ENCODE assay signal across 27 mouse cellular contexts in the genomic region with DNA sequence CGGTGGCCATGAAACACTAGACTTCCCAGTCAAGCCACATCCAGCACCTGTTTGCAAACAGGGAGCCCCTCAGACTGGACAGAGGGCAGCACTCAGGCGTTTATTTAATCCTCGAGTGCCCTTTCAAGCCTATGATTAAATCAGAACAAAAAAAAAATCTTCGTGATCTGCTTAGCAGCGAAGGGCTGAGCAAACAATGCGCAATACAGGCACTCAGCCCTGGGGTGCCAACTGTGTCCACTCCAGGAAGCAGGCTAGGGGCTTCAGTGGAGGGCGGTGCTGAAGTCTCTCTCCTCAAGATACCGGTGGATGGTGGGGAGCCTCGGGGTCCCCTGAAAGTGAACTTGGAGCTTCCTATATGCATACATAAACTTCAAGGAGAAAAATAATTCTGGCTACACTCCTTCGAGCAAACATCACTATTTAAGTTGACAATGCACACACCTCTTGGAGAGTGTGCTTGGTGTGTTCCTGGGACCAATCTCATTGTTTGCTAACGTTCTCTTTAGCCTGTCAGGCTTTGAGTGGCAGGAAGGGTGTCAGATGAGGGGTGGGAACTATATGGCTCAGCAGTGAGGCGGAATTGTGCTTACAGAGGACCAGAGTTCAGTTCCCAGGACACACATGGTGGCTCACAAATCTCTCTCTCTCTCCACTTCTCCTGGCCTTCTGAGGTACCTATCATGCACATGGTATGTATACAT. TPM values are rescaled to one million over a fixed set of nuclear protein-coding genes. Genes with fewer than 3 reads are reported as not detected.
DNase-seq lines count a peak whose midpoint lies in the region; ATAC-seq lines count a peak whose summit lies in the region.
"Had no signal": no experiment of that assay in that cellular context is flagged by ENCODE, and none has a peak within 500 bp of the region (broad histone marks: within the 10 kb centered on the region; RNA-seq: fewer than 3 reads in every experiment).

No protein-coding gene starts in this region.

- no peaks in the 10 kb centered on the region for H3K36me3 ChIP-seq in heart, embryonic 10.5 days
- no peaks in the 10 kb centered on the region for H3K36me3 ChIP-seq in lung, embryonic 16.5 days (ENCODE audit: control insufficient read depth, insufficient read depth, low read length)
- no peaks in the 10 kb centered on the region for H3K36me3 ChIP-seq in midbrain, embryonic 14.5 days (ENCODE audit: control insufficient read depth, insufficient read depth, low read length)
- H3K36me3 ChIP-seq: embryonic facial prominence, embryonic 13.5 days; heart, embryonic 15.5 days had no signal

- H3K27me3 ChIP-seq in heart, embryonic 10.5 days (ENCODE audit: insufficient read depth, poor library complexity, severe bottlenecking) = no peaks in the 10 kb centered on the region
- no peaks in the 10 kb centered on the region for H3K27me3 ChIP-seq in lung, embryonic 16.5 days (ENCODE audit: control insufficient read depth, insufficient read depth, low read depth, low read length)
- no peaks in the 10 kb centered on the region for H3K27me3 ChIP-seq in midbrain, embryonic 14.5 days (ENCODE audit: control insufficient read depth, insufficient read depth, low read length)
- H3K27me3 ChIP-seq: heart, embryonic 15.5 days had no signal

- peak; percentile 72 for ATAC-seq in lung, embryonic 16.5 days (ENCODE audit: low read depth)
- ATAC-seq in midbrain, embryonic 14.5 days (ENCODE audit: low FRiP score, low TSS enrichment) = no peak
- ATAC-seq: inflammation-experienced regulatory T-cells, adult 6 months; liver, postnatal 0 days had no signal

- H3K9me3 ChIP-seq in heart, embryonic 10.5 days = no peaks in the 10 kb centered on the region
- no peaks in the 10 kb centered on the region for H3K9me3 ChIP-seq in lung, embryonic 16.5 days (ENCODE audit: control insufficient read depth, low read length)
- H3K9me3 ChIP-seq in midbrain, embryonic 14.5 days (ENCODE audit: control insufficient read depth, low read length) = no peaks in the 10 kb centered on the region
- H3K9me3 ChIP-seq: embryonic facial prominence, embryonic 13.5 days; heart, embryonic 15.5 days had no signal

- H3K4me2 ChIP-seq in lung, embryonic 16.5 days (ENCODE audit: low read depth, low read length) = peak overlapping the region; percentile 28
- no peak overlapping the region for H3K4me2 ChIP-seq in midbrain, embryonic 14.5 days (ENCODE audit: low read length)
- H3K4me2 ChIP-seq: embryonic facial prominence, embryonic 13.5 days; heart, embryonic 15.5 days had no signal

- H3K27ac ChIP-seq in heart, embryonic 10.5 days = peak overlapping the region; percentile 79
- peak overlapping the region; percentile 59 for H3K27ac ChIP-seq in lung, embryonic 16.5 days (ENCODE audit: low read length)
- no peak overlapping the region for H3K27ac ChIP-seq in midbrain, embryonic 14.5 days (replicated peaks; ENCODE audit: low read depth, low read length)
- H3K27ac ChIP-seq: embryonic facial prominence, embryonic 13.5 days; heart, adult 2 months had no signal

- 62% methylated on average over 12 of the region's 12 CpGs for WGBS in heart, embryonic 10.5 days
- WGBS in lung, embryonic 16.5 days = 39% methylated on average over 12 of the region's 12 CpGs
- 28% methylated on average over 12 of the region's 12 CpGs for WGBS in midbrain, embryonic 14.5 days

- no peak overlapping the region for H3K4me3 ChIP-seq in heart, embryonic 10.5 days
- peak overlapping the region; percentile 3; the same call in 1 of the 2 replicates for H3K4me3 ChIP-seq in lung, embryonic 16.5 days (ENCODE audit: low read length)
- no peak overlapping the region for H3K4me3 ChIP-seq in midbrain, embryonic 14.5 days (replicated peaks; ENCODE audit: low read depth, low read length)
- H3K4me3 ChIP-seq: embryonic facial prominence, embryonic 13.5 days; heart, adult 2 months; heart, embryonic 15.5 days had no signal

- DNase-seq in heart, embryonic 10.5 days (ENCODE audit: low spot score) = no peak
- no peak for DNase-seq in heart, postnatal 14 days
- peak; percentile 14 for DNase-seq in MN1 (ENCODE audit: low spot score)
- DNase-seq in midbrain, embryonic 14.5 days = no peak
- DNase-seq in urinary bladder, postnatal 10 days (ENCODE audit: low spot score) = no peak
- no peak for DNase-seq in right cerebral cortex, postnatal 25 days
- no peak for DNase-seq in right cerebral cortex, postnatal 14 days
- DNase-seq: adrenal gland, postnatal 25 days; cerebellum, adult 11 months; cerebellum, postnatal 10 days; gastrocnemius, postnatal 25 days; heart, adult 2 months; kidney, adult 9 months; kidney, postnatal 25 days; liver, postnatal 0 days; right cerebral cortex, adult 18-20 months; spleen, adult 18-20 months had no signal

- intact Hi-C loops in heart, postnatal 14 days (cut with DNase I) = no loop called here

- H3K4me1 ChIP-seq in heart, embryonic 10.5 days = peaks cover 17% of the 10 kb centered on the region
- H3K4me1 ChIP-seq in lung, embryonic 16.5 days (replicated peaks; ENCODE audit: control insufficient read depth, insufficient read depth, low read length) = peaks cover 6% of the 10 kb centered on the region; the same call in 1 of the 2 replicates
- H3K4me1 ChIP-seq in midbrain, embryonic 14.5 days (ENCODE audit: control insufficient read depth, insufficient read depth, low read length) = no peaks in the 10 kb centered on the region
- H3K4me1 ChIP-seq: embryonic facial prominence, embryonic 13.5 days had no signal

- no peak overlapping the region for H3K9ac ChIP-seq in lung, embryonic 16.5 days (ENCODE audit: low read length)
- H3K9ac ChIP-seq in midbrain, embryonic 14.5 days (replicated peaks; ENCODE audit: low read length) = 0 out of 2 replicates have a peak overlapping the region, but pooled peaks have one; percentile 17
- H3K9ac ChIP-seq: embryonic facial prominence, embryonic 13.5 days; heart, embryonic 15.5 days; liver, postnatal 0 days had no signal

RNA-seq across cellular contexts. Expression of a gene that starts 2.2 kb away (rescaled TPM):
- 0.95 and 2.0 TPM in 2 replicates for polyA plus RNA-seq in heart, embryonic 10.5 days (2016; fragmentation: Nextera tagmentation; extraction: Ambion mirVana)
- total RNA-seq in heart, postnatal 14 days (2021) = not detected
- 1.3 and 1.4 TPM in 2 replicates for polyA plus RNA-seq in lung, embryonic 16.5 days (2015; fragmentation: Nextera tagmentation; extraction: Ambion mirVana)
- polyA plus RNA-seq in midbrain, embryonic 14.5 days (2014; fragmentation: Nextera tagmentation; extraction: Ambion mirVana) = 0.53 and 3.0 TPM in 2 replicates
- total RNA-seq: adrenal gland, postnatal 25 days; CH12.LX; gastrocnemius, postnatal 25 days; heart, adult 2 months; hematopoietic stem cell, adult 5-6 weeks; liver, adult 2 months; MEL had no signal
- polyA plus RNA-seq: heart, adult 2 months; inflammation-experienced regulatory T-cells, adult 6 months; liver, adult 2 months; liver, postnatal 0 days had no signal

RNA-seq across cellular contexts. Expression of a gene that starts 6.7 kb away (rescaled TPM):
- polyA plus RNA-seq in heart, embryonic 10.5 days (2016; fragmentation: Nextera tagmentation; extraction: Ambion mirVana) = 114 and 117 TPM in 2 replicates
- 10 to 100 TPM; 54.2 to 57.5 TPM for total RNA-seq in heart, postnatal 14 days (2021)
- 132 and 142 TPM in 2 replicates for polyA plus RNA-seq in lung, embryonic 16.5 days (2015; fragmentation: Nextera tagmentation; extraction: Ambion mirVana)
- 71.6 and 75.9 TPM in 2 replicates for polyA plus RNA-seq in midbrain, embryonic 14.5 days (2014; fragmentation: Nextera tagmentation; extraction: Ambion mirVana)

RNA-seq across cellular contexts. Expression of a gene that starts 26.8 kb away (rescaled TPM):
- polyA plus RNA-seq in heart, embryonic 10.5 days (2016; fragmentation: Nextera tagmentation; extraction: Ambion mirVana) = 0.10 TPM in 1 of 2 replicates, not detected in the other
- 1 to 10 TPM; 1.2 to 1.4 TPM for total RNA-seq in heart, postnatal 14 days (2021)
- not detected in 2 replicates for polyA plus RNA-seq in lung, embryonic 16.5 days (2015; fragmentation: Nextera tagmentation; extraction: Ambion mirVana)
- polyA plus RNA-seq in midbrain, embryonic 14.5 days (2014; fragmentation: Nextera tagmentation; extraction: Ambion mirVana) = not detected in 2 replicates
- total RNA-seq: adrenal gland, postnatal 25 days; CH12.LX; gastrocnemius, postnatal 25 days; hematopoietic stem cell, adult 5-6 weeks; left cerebral cortex, adult 18-20 months; left cerebral cortex, postnatal 36 days; liver, adult 2 months; MEL had no signal
- polyA plus RNA-seq: embryonic facial prominence, embryonic 13.5 days; heart, embryonic 15.5 days; inflammation-experienced regulatory T-cells, adult 6 months; liver, adult 2 months; liver, postnatal 0 days had no signal
